Mouse (Mus musculus): ENCODE measurements around the gene Ogg1. TPM values are rescaled to one million over a fixed set of nuclear protein-coding genes. Genes with fewer than 3 reads are reported as not detected.

Ogg1 gene
- polyA plus RNA-seq, 1 experiment from 2014 or later, result 17.7 TPM

GRCm38 (mm10) chr6:113352820-113353219 lies 26.0 kb downstream of the Ogg1 start:
- no peaks in the 10 kb centered on the region for H3K36me3 ChIP-seq
- H3K27me3 ChIP-seq, result no peaks in the 10 kb centered on the region
- no peak for ATAC-seq (ENCODE audit: borderline replicate concordance, extremely low read depth, low FRiP score, low TSS enrichment)
- H3K4me1 ChIP-seq, result 0 out of 2 replicates have a peak, but pooled peaks cover 5% of the 10 kb centered on the region
- H3K4me3 ChIP-seq, result no peak overlapping the region
- no peak overlapping the region for H3K9ac ChIP-seq
- 67% methylated on average over 3 of the region's 3 CpGs for WGBS
- no peak overlapping the region for H3K27ac ChIP-seq
- no peak overlapping the region for H3K4me2 ChIP-seq
- H3K9me3 ChIP-seq, result no peaks in the 10 kb centered on the region

DNA sequence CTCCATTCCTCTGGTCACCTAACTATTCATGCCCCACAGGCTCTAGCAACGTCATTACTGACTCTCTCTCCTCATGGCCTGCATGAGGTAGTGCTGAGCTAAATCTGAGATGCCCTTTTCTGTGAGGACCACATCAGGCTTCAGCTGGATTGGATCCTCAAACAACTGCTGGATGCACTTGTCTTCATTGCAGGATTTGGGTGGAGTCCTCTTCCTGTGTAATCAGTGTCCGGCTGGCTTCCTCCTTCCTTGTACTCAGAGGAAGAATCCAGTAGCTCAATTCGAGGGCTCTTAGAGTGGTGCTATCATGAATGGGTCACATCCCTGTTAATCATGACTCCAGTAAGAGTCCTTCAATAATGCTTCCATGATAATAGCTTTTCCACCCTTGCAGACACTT lies 26.9 kb downstream of the Ogg1 start:
- no peak overlapping the region for H3K4me3 ChIP-seq
- H3K27me3 ChIP-seq, result no peaks in the 10 kb centered on the region
- no peak overlapping the region for H3K9ac ChIP-seq
- ATAC-seq (ENCODE audit: borderline replicate concordance, extremely low read depth, low FRiP score, low TSS enrichment), result no peak
- 58% methylated on average over 3 of the region's 3 CpGs for WGBS
- H3K27ac ChIP-seq, result no peak overlapping the region
- no peaks in the 10 kb centered on the region for H3K36me3 ChIP-seq
- no peaks in the 10 kb centered on the region for H3K9me3 ChIP-seq
- no peak overlapping the region for H3K4me2 ChIP-seq
- 0 out of 2 replicates have a peak, but pooled peaks cover 5% of the 10 kb centered on the region for H3K4me1 ChIP-seq

GRCm38 (mm10) chr6:113361476-113361875 lies 34.7 kb downstream of the Ogg1 start:
- no peak for ATAC-seq (ENCODE audit: borderline replicate concordance, extremely low read depth, low FRiP score, low TSS enrichment)
- no peak overlapping the region for H3K4me3 ChIP-seq
- H3K36me3 ChIP-seq, result peaks cover 3% of the 10 kb centered on the region; the same call in 1 of the 2 replicates
- WGBS, result 72% methylated on average over 4 of the region's 4 CpGs
- no peak overlapping the region for H3K27ac ChIP-seq
- H3K4me1 ChIP-seq, result no peaks in the 10 kb centered on the region
- H3K27me3 ChIP-seq, result no peaks in the 10 kb centered on the region
- no peak overlapping the region for H3K9ac ChIP-seq
- H3K9me3 ChIP-seq, result no peaks in the 10 kb centered on the region
- no peak overlapping the region for H3K4me2 ChIP-seq

DNA sequence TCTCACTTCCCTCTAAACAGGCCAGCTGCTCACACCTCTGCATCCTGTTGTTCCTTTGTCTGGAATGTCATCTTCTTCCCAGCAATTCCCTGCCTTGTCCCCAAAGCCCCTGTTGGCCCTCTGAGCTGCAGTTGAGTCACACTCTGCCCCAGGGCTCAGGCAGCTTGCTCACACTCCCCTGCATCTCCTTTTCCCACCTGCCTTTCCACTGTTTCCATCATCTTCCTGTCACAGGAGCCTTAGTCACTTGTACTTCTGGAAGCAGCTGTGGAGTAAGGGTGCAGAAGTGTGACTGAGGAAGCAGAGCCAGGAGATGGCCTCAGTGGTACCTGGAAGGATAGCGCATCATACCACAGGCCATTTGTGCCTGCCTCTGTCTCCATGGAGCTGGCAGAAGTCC lies 35.5 kb downstream of the Ogg1 start:
- H3K4me3 ChIP-seq, result no peak overlapping the region
- 90% methylated on average over 1 of the region's 1 CpGs for WGBS
- no peaks in the 10 kb centered on the region for H3K9me3 ChIP-seq
- ATAC-seq (ENCODE audit: borderline replicate concordance, extremely low read depth, low FRiP score, low TSS enrichment), result no peak
- peaks cover 9% of the 10 kb centered on the region; the same call in 1 of the 2 replicates for H3K36me3 ChIP-seq
- H3K4me2 ChIP-seq, result no peak overlapping the region
- H3K27me3 ChIP-seq, result no peaks in the 10 kb centered on the region
- no peak overlapping the region for H3K9ac ChIP-seq
- no peak overlapping the region for H3K27ac ChIP-seq
- H3K4me1 ChIP-seq, result no peaks in the 10 kb centered on the region

DNA sequence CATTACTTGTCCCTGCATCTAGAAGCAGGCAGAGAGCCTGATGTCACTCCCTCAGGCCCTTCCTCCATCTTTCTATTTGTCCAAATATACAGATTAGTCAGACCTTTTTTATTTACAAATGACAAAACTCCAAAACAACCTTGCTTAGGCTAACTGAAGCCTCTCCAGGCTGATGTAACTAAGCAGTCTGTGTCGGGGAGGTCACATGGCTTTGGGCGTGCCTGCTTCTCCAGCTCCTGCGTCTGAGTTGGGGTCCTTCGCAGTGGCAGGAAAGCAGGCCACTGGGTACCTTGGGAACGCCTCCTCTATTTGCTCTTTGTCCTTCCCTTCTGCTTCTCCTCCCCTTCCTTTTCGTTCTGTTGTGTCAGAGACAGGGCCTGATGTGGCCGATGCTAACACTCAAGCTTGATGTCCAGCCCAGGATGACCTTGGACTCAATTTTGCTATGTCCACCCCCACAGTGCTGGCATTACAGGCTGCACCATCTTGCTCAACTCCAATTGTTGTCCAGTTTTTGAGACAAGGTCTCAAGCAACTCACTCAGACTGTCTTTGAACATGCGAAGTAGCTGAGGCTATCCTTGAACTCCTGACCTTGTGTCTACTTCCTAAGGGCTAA lies 37.9 kb downstream of the Ogg1 start:
- Histone ChIP-seq H3K4me2 (no peak overlapping the region), H3K27ac (no peak overlapping the region), H3K9me3 (no peaks in the 10 kb centered on the region), H3K4me3 (no peak overlapping the region), H3K9ac (no peak overlapping the region), H3K27me3 (no peaks in the 10 kb centered on the region), H3K4me1 (no peaks in the 10 kb centered on the region), H3K36me3 (peaks cover 21% of the 10 kb centered on the region)
- 69% methylated on average over 8 of the region's 8 CpGs for WGBS
- no peak for ATAC-seq (ENCODE audit: borderline replicate concordance, extremely low read depth, low FRiP score, low TSS enrichment)

GRCm38 (mm10) chr6:113366639-113367038 lies 39.9 kb downstream of the Ogg1 start:
- 83% methylated on average over 6 of the region's 6 CpGs for WGBS
- H3K9ac ChIP-seq, result no peak overlapping the region
- H3K4me2 ChIP-seq, result no peak overlapping the region
- H3K27me3 ChIP-seq, result no peaks in the 10 kb centered on the region
- no peak overlapping the region for H3K4me3 ChIP-seq
- no peaks in the 10 kb centered on the region for H3K4me1 ChIP-seq
- no peaks in the 10 kb centered on the region for H3K9me3 ChIP-seq
- no peak for ATAC-seq (ENCODE audit: borderline replicate concordance, extremely low read depth, low FRiP score, low TSS enrichment)
- H3K27ac ChIP-seq, result no peak overlapping the region
- H3K36me3 ChIP-seq, result peaks cover 40% of the 10 kb centered on the region

DNA sequence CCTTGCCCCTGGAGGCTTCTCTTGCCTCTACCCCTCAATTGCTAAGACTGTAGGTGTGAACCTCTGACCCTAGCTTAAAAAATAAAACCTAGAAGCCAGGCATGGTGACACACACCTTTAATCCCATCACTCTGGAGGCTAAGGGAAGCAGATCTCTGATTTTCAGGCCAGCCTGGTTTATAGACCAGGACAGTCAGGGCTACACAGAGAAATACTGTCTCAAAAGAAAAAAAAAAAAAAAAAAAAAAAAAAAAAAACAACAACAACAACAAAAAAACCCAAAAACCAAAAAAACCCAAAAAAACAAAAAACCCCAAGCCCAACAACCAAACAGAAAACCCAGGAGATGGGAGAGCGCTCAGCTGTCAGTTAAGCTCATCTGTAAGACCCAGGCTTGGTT lies 40.8 kb downstream of the Ogg1 start:
- WGBS, result 96% methylated on average over 1 of the region's 1 CpGs
- Histone ChIP-seq H3K4me1 (no peaks in the 10 kb centered on the region), H3K27ac (no peak overlapping the region), H3K4me2 (no peak overlapping the region), H3K36me3 (peaks cover 47% of the 10 kb centered on the region), H3K9me3 (no peaks in the 10 kb centered on the region), H3K27me3 (no peaks in the 10 kb centered on the region), H3K9ac (no peak overlapping the region), H3K4me3 (no peak overlapping the region)
- ATAC-seq (ENCODE audit: borderline replicate concordance, extremely low read depth, low FRiP score, low TSS enrichment), result no peak

DNA sequence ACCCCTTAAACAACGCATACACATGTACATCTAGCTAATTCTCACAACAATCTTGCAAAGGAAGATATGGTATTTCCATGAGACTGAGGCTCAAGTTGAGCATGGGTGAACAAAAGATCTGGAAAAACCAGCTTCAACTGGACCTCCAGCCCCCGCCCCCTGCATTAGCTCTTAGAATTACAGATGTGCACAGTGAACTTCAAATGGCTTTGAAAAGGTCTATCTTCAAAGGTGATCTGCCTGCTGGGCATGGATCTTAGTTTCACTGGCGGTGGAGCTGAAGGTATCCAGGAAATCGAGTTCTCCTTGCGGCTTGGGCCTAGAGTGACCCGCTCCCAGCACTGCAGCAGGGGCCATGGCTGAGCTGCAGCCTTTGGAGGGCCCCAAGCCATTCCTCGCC lies 41.4 kb downstream of the Ogg1 start:
- no peaks in the 10 kb centered on the region for H3K4me1 ChIP-seq
- WGBS, result 84% methylated on average over 7 of the region's 7 CpGs
- ATAC-seq (ENCODE audit: borderline replicate concordance, extremely low read depth, low FRiP score, low TSS enrichment), result no peak
- H3K27ac ChIP-seq, result no peak overlapping the region
- no peaks in the 10 kb centered on the region for H3K9me3 ChIP-seq
- no peaks in the 10 kb centered on the region for H3K27me3 ChIP-seq
- no peak overlapping the region for H3K9ac ChIP-seq
- no peak overlapping the region for H3K4me3 ChIP-seq
- peaks cover 47% of the 10 kb centered on the region for H3K36me3 ChIP-seq
- no peak overlapping the region for H3K4me2 ChIP-seq

DNA sequence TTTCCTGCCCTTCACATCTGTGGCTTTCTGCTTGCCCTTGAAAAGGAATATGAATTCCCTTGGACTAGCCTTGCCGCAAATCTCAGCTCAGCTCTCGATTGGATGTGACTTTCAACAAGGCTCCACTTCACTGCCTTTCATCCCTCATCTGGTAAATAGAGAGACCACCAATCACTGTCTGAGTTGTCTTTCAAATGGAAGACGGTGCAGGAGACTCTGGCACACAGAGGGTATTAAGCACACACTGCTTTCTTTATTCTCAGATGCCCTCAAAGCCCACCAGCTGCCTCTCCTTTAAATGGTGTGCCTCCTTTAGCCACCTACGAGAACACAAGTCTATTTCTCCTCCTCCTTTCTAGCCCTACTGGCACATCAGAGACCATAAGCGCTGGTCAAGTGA lies 41.8 kb downstream of the Ogg1 start:
- Histone ChIP-seq H3K9me3 (no peaks in the 10 kb centered on the region), H3K36me3 (peaks cover 52% of the 10 kb centered on the region), H3K4me2 (no peak overlapping the region), H3K4me3 (no peak overlapping the region), H3K4me1 (no peaks in the 10 kb centered on the region), H3K9ac (no peak overlapping the region), H3K27ac (no peak overlapping the region), H3K27me3 (no peaks in the 10 kb centered on the region)
- WGBS, result 78% methylated on average over 5 of the region's 5 CpGs
- no peak for ATAC-seq (ENCODE audit: borderline replicate concordance, extremely low read depth, low FRiP score, low TSS enrichment)

- Histone ChIP-seq H3K4me1 (no peaks in the 10 kb centered on the region), H3K27ac (peak overlapping the region; percentile 52), H3K27me3 (no peaks in the 10 kb centered on the region), H3K36me3 (peaks cover 65% of the 10 kb centered on the region), H3K4me3 (no peak overlapping the region), H3K9ac (no peak overlapping the region), H3K9me3 (no peaks in the 10 kb centered on the region), H3K4me2 (no peak overlapping the region)
- no peak for ATAC-seq (ENCODE audit: borderline replicate concordance, extremely low read depth, low FRiP score, low TSS enrichment)
- WGBS, result 85% methylated on average over 20 of the region's 20 CpGs
These were observed 43.6 kb downstream of the Ogg1 start for GRCm38 (mm10) chr6:113370194-113370929.

DNA sequence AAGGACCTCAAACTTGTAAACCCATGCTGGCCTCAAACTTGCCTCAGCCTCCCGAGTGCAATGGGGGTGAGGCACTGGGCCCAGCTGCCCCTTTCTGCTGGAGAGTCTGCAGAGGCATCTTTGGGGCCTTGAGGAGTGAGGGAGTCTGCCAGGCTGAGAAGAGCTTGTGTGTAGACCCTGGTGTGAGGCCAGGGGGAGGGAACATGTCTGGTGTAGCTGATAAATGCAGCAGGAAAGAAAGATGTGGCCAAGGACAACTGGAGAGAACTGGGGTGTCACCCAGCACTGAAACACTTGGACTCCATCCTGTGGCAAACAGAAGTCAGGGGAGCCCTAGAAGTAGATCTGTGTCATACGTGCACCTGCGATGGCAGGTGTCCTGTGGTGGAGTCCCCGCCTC lies 46.7 kb downstream of the Ogg1 start:
- no peaks in the 10 kb centered on the region for H3K27me3 ChIP-seq
- H3K4me2 ChIP-seq, result no peak overlapping the region
- H3K9ac ChIP-seq, result no peak overlapping the region
- no peak for ATAC-seq (ENCODE audit: borderline replicate concordance, extremely low read depth, low FRiP score, low TSS enrichment)
- H3K4me3 ChIP-seq, result no peak overlapping the region
- H3K27ac ChIP-seq, result no peak overlapping the region
- 86% methylated on average over 4 of the region's 4 CpGs for WGBS
- no peaks in the 10 kb centered on the region for H3K9me3 ChIP-seq
- H3K36me3 ChIP-seq, result peaks cover 60% of the 10 kb centered on the region
- peaks cover 7% of the 10 kb centered on the region for H3K4me1 ChIP-seq

DNA sequence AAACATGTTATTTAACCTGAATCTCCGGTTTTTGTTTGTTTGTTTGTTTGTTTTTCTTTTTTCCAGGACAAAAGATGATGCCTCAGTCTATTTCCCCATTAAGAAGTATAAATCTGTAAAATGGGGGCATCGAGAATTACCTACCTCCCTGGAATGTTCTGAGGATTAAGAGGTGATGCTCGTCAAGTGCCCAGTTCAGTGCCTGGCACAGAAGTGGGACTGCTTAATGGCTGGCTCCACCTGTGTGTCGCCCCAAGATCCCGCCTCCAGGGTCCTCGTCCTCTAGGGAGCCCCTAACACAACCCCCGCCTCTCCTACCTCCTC lies 50.4 kb downstream of the Ogg1 start:
- no peaks in the 10 kb centered on the region for H3K9me3 ChIP-seq
- peak overlapping the region; percentile 89 for H3K9ac ChIP-seq
- peak overlapping the region; percentile 74 for H3K4me2 ChIP-seq
- peaks cover 24% of the 10 kb centered on the region for H3K4me1 ChIP-seq
- H3K36me3 ChIP-seq, result peaks cover 44% of the 10 kb centered on the region
- 3% methylated on average over 7 of the region's 7 CpGs for WGBS
- H3K4me3 ChIP-seq, result peak overlapping the region; percentile 96
- no peak; the same call in 1 of the 2 replicates for ATAC-seq (ENCODE audit: borderline replicate concordance, extremely low read depth, low FRiP score, low TSS enrichment)
- no peaks in the 10 kb centered on the region for H3K27me3 ChIP-seq
- peak overlapping the region; percentile 99 for H3K27ac ChIP-seq

All from lung, embryonic 15.5 days (tissue).